Mouse (Mus musculus) midbrain, embryonic 16.5 days (tissue): Measurements from ENCODE around the gene Ston2. TPM values are rescaled to one million over a fixed set of nuclear protein-coding genes. Genes with fewer than 3 reads are reported as not detected.

ENCODE experiments used
- ATAC-seq: fragments of 200-750 bp; cut with Nextera tagmentation; 2 replicates; pipeline ENCODE4 v1.8.0; 2017; ENCODE audit warnings: moderate TSS enrichment
- H3K27ac ChIP-seq: fragments of 300-500 bp; sonication (generic); 2 replicates; pipeline ENCODE4 v1.5.1; 2014; ENCODE audit warnings: mild to moderate bottlenecking, low read length, mixed read lengths
- H3K27me3 ChIP-seq: fragments of 300-500 bp; sonication (generic); 2 replicates; pipeline ENCODE4 v1.6.1; 2014; ENCODE audit warnings: low read depth, low read length, mixed read lengths; ENCODE audit not compliant: control insufficient read depth, insufficient read depth
- H3K36me3 ChIP-seq: fragments of 300-500 bp; sonication (generic); 2 replicates; pipeline ENCODE4 v1.6.1; 2014; ENCODE audit warnings: mild to moderate bottlenecking, low read length, moderate library complexity, mixed read lengths; ENCODE audit not compliant: control insufficient read depth, insufficient read depth
- H3K4me1 ChIP-seq: fragments of 300-500 bp; sonication (generic); 2 replicates; pipeline ENCODE4 v1.6.1; 2014; ENCODE audit warnings: mild to moderate bottlenecking, low read length, mixed read lengths; ENCODE audit not compliant: control insufficient read depth, insufficient read depth
- H3K4me2 ChIP-seq: fragments of 300-500 bp; sonication (generic); 2 replicates; pipeline ENCODE4 v1.6.1; 2014; ENCODE audit warnings: mild to moderate bottlenecking, low read length, mixed read lengths
- H3K4me3 ChIP-seq: fragments of 300-500 bp; sonication (generic); 2 replicates; pipeline ENCODE4 v1.5.1; 2014; ENCODE audit warnings: low read depth, mild to moderate bottlenecking, low read length, moderate library complexity, mixed read lengths
- H3K9ac ChIP-seq: fragments of 300-500 bp; sonication (generic); 2 replicates; pipeline ENCODE4 v1.6.1; 2014; ENCODE audit warnings: low read depth, low read length, mixed read lengths
- H3K9me3 ChIP-seq: fragments of 300-500 bp; sonication (generic); replicated peaks from 2 replicates; pipeline ENCODE4 v1.6.1; 2014; ENCODE audit warnings: mild to moderate bottlenecking, low read length, mixed read lengths; ENCODE audit not compliant: control insufficient read depth, poor library complexity, severe bottlenecking
- WGBS: fragments of 180-500 bp; shearing (Covaris S2); extraction: QIAGEN DNeasy Blood & Tissue Kit; methylation state at CpG from one replicate; pipeline ENCODE4 v1.1.7; 2014; 5-methylcytosine and 5-hydroxymethylcytosine counted together
- polyA plus RNA-seq: library from polyadenylated mRNA; unstranded; fragments of >200 nt; fragmentation: Nextera tagmentation; extraction: Ambion mirVana; gene quantifications from 2 replicates; pipeline ENCODE4 v1.2.1, GENCODE M21; 2015

Gene Ston2
- polyA plus RNA-seq, 1 experiment from 2014 or later = 5.2 TPM

DNA sequence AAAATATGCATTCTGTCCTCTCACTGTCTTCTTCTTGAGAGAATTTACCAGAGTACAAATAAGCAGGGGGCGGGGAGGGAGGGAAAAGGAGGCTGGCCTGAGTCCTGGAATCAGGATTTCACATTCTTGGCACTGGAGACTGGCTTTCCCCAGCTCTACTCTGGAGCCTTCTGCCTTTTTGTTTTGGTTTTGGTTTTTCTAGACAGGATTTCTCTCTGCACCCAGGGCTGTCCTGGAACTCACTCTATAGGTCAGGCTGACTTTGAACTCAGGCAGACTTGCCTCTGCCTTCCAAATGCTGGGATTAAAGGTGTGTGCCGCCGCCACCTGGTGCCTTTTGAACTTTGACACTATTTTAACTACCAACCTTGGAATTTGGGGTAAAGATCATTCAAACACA is 149.8 kb downstream of the Ston2 start:
- 86% methylated on average over 3 of the region's 3 CpGs for WGBS
- Histone ChIP-seq H3K27me3 (no peaks in the 10 kb centered on the region), H3K27ac (no peak overlapping the region), H3K36me3 (no peaks in the 10 kb centered on the region), H3K4me1 (peaks cover 17% of the 10 kb centered on the region), H3K4me2 (no peak overlapping the region), H3K9ac (no peak overlapping the region), H3K4me3 (no peak overlapping the region), H3K9me3 (no peaks in the 10 kb centered on the region)
- no peak for ATAC-seq

GRCm38 (mm10) chr12:91637136-91637909 is 150.9 kb downstream of the Ston2 start:
- Histone ChIP-seq H3K9me3 (no peaks in the 10 kb centered on the region), H3K36me3 (no peaks in the 10 kb centered on the region), H3K9ac (no peak overlapping the region), H3K4me1 (peaks cover 12% of the 10 kb centered on the region), H3K4me3 (no peak overlapping the region), H3K4me2 (no peak overlapping the region), H3K27ac (no peak overlapping the region), H3K27me3 (no peaks in the 10 kb centered on the region)
- no peak for ATAC-seq
- 69% methylated on average over 12 of the region's 12 CpGs for WGBS

GRCm38 (mm10) chr12:91626482-91626881 is 161.7 kb downstream of the Ston2 start:
- Histone ChIP-seq H3K9ac (no peak overlapping the region), H3K4me3 (no peak overlapping the region), H3K9me3 (no peaks in the 10 kb centered on the region), H3K27ac (no peak overlapping the region), H3K4me1 (no peaks in the 10 kb centered on the region), H3K4me2 (no peak overlapping the region), H3K27me3 (no peaks in the 10 kb centered on the region), H3K36me3 (no peaks in the 10 kb centered on the region)
- no peak for ATAC-seq
- WGBS = 86% methylated on average over 5 of the region's 5 CpGs

- no peak for ATAC-seq
- WGBS = 67% methylated on average over 1 of the region's 1 CpGs
- no peaks in the 10 kb centered on the region for H3K4me1 ChIP-seq
Observed at GRCm38 (mm10) chr12:91625013-91625412, 163.2 kb downstream of the Ston2 start.

GRCm38 (mm10) chr12:91609425-91609824 is 178.8 kb downstream of the Ston2 start:
- WGBS = 69% methylated on average over 5 of the region's 5 CpGs
- H3K27me3 ChIP-seq = no peaks in the 10 kb centered on the region
- no peaks in the 10 kb centered on the region for H3K4me1 ChIP-seq
- H3K4me3 ChIP-seq = no peak overlapping the region
- no peak for ATAC-seq
- no peaks in the 10 kb centered on the region for H3K9me3 ChIP-seq
- no peaks in the 10 kb centered on the region for H3K36me3 ChIP-seq
- no peak overlapping the region for H3K27ac ChIP-seq
- H3K4me2 ChIP-seq = no peak overlapping the region
- H3K9ac ChIP-seq = no peak overlapping the region

More at GRCm38 (mm10) chr12:91625013-91625412, 163.2 kb downstream of the Ston2 start:
- no peak overlapping the region for H3K4me3 ChIP-seq
- no peak overlapping the region for H3K9ac ChIP-seq
- H3K4me2 ChIP-seq = no peak overlapping the region
- no peaks in the 10 kb centered on the region for H3K27me3 ChIP-seq
- H3K27ac ChIP-seq = no peak overlapping the region
- H3K36me3 ChIP-seq = no peaks in the 10 kb centered on the region
- no peaks in the 10 kb centered on the region for H3K9me3 ChIP-seq

DNA sequence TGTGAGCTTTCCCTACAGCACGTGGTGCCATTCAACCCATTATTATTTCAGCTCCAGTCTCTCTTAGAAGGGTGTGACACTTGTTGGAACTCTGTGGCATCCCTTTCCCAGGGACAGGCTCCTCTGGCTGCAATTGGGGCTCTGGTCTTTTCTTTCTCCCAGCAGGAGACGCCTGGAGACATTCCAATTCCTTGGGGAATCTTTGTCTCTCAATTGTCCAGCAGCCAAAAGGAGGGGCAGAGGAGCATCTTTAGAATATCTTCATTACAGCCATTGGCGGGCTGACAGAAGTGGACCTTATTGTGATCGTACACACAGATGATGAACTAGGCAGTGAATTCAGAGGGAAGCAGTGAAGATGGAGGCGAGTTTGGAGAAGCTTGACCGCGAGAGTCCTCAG is 180.5 kb downstream of the Ston2 start:
- Histone ChIP-seq H3K4me3 (no peak overlapping the region), H3K27me3 (no peaks in the 10 kb centered on the region), H3K36me3 (no peaks in the 10 kb centered on the region), H3K27ac (no peak overlapping the region), H3K4me1 (no peaks in the 10 kb centered on the region), H3K9me3 (no peaks in the 10 kb centered on the region), H3K4me2 (no peak overlapping the region), H3K9ac (no peak overlapping the region)
- WGBS = 27% methylated on average over 7 of the region's 7 CpGs
- no peak for ATAC-seq

- Histone ChIP-seq H3K9me3 (no peaks in the 10 kb centered on the region), H3K27ac (no peak overlapping the region), H3K36me3 (no peaks in the 10 kb centered on the region), H3K4me1 (no peaks in the 10 kb centered on the region), H3K4me3 (no peak overlapping the region), H3K9ac (no peak overlapping the region), H3K4me2 (no peak overlapping the region), H3K27me3 (no peaks in the 10 kb centered on the region)
- 92% methylated on average over 13 of the region's 13 CpGs for WGBS
- no peak for ATAC-seq
Observed at GRCm38 (mm10) chr12:91606651-91607050, 181.5 kb downstream of the Ston2 start.

DNA sequence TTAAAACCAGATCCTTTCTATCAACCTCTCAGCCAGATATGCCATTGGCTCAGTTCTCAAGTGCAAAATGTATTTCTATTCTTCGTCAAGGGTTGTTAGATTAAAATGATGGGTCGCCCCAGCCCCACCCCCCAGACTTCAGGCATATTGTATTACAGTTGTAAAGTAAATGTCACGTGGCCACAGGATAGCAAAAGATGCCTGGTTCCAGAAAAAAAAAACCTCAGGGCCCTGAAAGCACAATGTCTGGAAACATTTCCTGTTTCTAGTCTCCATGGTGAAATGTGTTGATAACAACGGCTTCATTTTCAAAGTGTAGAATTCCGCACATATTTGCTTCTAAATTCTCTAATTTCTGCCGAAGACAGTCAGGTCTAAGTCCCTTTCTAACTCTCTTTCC is 183.6 kb downstream of the Ston2 start:
- 83% methylated on average over 6 of the region's 6 CpGs for WGBS
- Histone ChIP-seq H3K27me3 (no peaks in the 10 kb centered on the region), H3K9ac (no peak overlapping the region)

GRCm38 (mm10) chr12:91592128-91592527 is 196.1 kb downstream of the Ston2 start:
- no peak overlapping the region for H3K4me3 ChIP-seq
- no peak overlapping the region for H3K27ac ChIP-seq
- 92% methylated on average over 3 of the region's 3 CpGs for WGBS
- H3K9me3 ChIP-seq = no peaks in the 10 kb centered on the region
- H3K36me3 ChIP-seq = no peaks in the 10 kb centered on the region
- no peak for ATAC-seq
- peaks cover 11% of the 10 kb centered on the region for H3K4me1 ChIP-seq
- no peaks in the 10 kb centered on the region for H3K27me3 ChIP-seq
- no peak overlapping the region for H3K9ac ChIP-seq
- no peak overlapping the region for H3K4me2 ChIP-seq

More for the DNA sequence above, 183.6 kb downstream of the Ston2 start:
- ATAC-seq = no peak
- Histone ChIP-seq H3K4me3 (no peak overlapping the region), H3K36me3 (no peaks in the 10 kb centered on the region), H3K4me1 (no peaks in the 10 kb centered on the region), H3K27ac (no peak overlapping the region), H3K4me2 (no peak overlapping the region), H3K9me3 (no peaks in the 10 kb centered on the region)
